Comparison of ENCODE assay signal across 23 mouse cellular contexts in genomic region chr1:188755031-188755430, GRCm38 (mm10).
DNase-seq lines count a peak whose midpoint lies in the region; ATAC-seq and TF ChIP-seq lines count a peak whose summit lies in the region.
"Had no signal": no experiment of that assay in that cellular context is flagged by ENCODE, and none has a peak within 500 bp of the region (broad histone marks: within the 10 kb centered on the region; RNA-seq: fewer than 3 reads in every experiment).

No protein-coding gene starts in this region.

- peak; percentile 1 for DNase-seq in embryonic facial prominence, embryonic 11.5 days (ENCODE audit: low spot score)
- no peak for DNase-seq in embryonic facial prominence, embryonic 10.5 days (ENCODE audit: low spot score)
- DNase-seq in kidney, postnatal 0 days (ENCODE audit: low spot score), result peak; percentile 15
- no peak for DNase-seq in kidney, adult 8-10 months
- DNase-seq in midbrain, embryonic 14.5 days, result peak; percentile 57
- DNase-seq in cerebellum, adult 11 months, result no peak
- DNase-seq: adrenal gland, postnatal 25 days; cerebellum, adult 9-10 months; gastrocnemius, postnatal 10 days; heart, postnatal 14 days; kidney, adult 11 months; kidney, postnatal 14 days; left cerebral cortex, postnatal 4 days; lung, postnatal 10 days; right cerebral cortex, postnatal 25 days; spleen, adult 18-20 months had no signal

- TF ChIP-seq CTCF in kidney, postnatal 0 days (IDR thresholded peaks at IDR 0.05; ENCODE audit: low read depth), result no peak

- no peaks in the 10 kb centered on the region for H3K27me3 ChIP-seq in embryonic facial prominence, embryonic 11.5 days (ENCODE audit: control insufficient read depth, insufficient read depth, low read length)
- no peaks in the 10 kb centered on the region for H3K27me3 ChIP-seq in embryonic facial prominence, embryonic 10.5 days (replicated peaks; ENCODE audit: low read depth, poor library complexity, severe bottlenecking)
- H3K27me3 ChIP-seq in kidney, postnatal 0 days (ENCODE audit: insufficient read depth, low read length), result no peaks in the 10 kb centered on the region
- no peaks in the 10 kb centered on the region for H3K27me3 ChIP-seq in midbrain, embryonic 14.5 days (ENCODE audit: control insufficient read depth, insufficient read depth, low read length)
- no peaks in the 10 kb centered on the region for H3K27me3 ChIP-seq in midbrain, embryonic 16.5 days (ENCODE audit: control insufficient read depth, insufficient read depth, low read depth, low read length)
- H3K27me3 ChIP-seq in intestine, embryonic 16.5 days (replicated peaks; ENCODE audit: control insufficient read depth, insufficient read depth, low read length), result no peaks in the 10 kb centered on the region
- H3K27me3 ChIP-seq: embryonic facial prominence, embryonic 15.5 days; forebrain, embryonic 15.5 days; heart, embryonic 13.5 days; limb, embryonic 15.5 days had no signal

- H3K4me3 ChIP-seq in embryonic facial prominence, embryonic 11.5 days (ENCODE audit: low read depth, low read length), result no peak overlapping the region
- no peak overlapping the region for H3K4me3 ChIP-seq in embryonic facial prominence, embryonic 10.5 days
- no peak overlapping the region for H3K4me3 ChIP-seq in kidney, postnatal 0 days (replicated peaks; ENCODE audit: low read depth, low read length)
- no peak overlapping the region for H3K4me3 ChIP-seq in midbrain, embryonic 14.5 days (replicated peaks; ENCODE audit: low read depth, low read length)
- H3K4me3 ChIP-seq in midbrain, embryonic 16.5 days (ENCODE audit: low read depth, low read length), result no peak overlapping the region
- H3K4me3 ChIP-seq in intestine, embryonic 16.5 days (ENCODE audit: low read length), result no peak overlapping the region
- H3K4me3 ChIP-seq: embryonic facial prominence, embryonic 15.5 days; forebrain, embryonic 15.5 days; heart, embryonic 13.5 days; limb, embryonic 15.5 days had no signal

- no peak overlapping the region for H3K4me2 ChIP-seq in embryonic facial prominence, embryonic 11.5 days (ENCODE audit: low read depth, low read length)
- H3K4me2 ChIP-seq in kidney, postnatal 0 days (ENCODE audit: low read length), result no peak overlapping the region
- H3K4me2 ChIP-seq in midbrain, embryonic 14.5 days (ENCODE audit: low read length), result no peak overlapping the region
- H3K4me2 ChIP-seq in midbrain, embryonic 16.5 days (ENCODE audit: low read length), result no peak overlapping the region
- H3K4me2 ChIP-seq in intestine, embryonic 16.5 days (ENCODE audit: low read depth, low read length), result no peak overlapping the region
- H3K4me2 ChIP-seq: embryonic facial prominence, embryonic 15.5 days; forebrain, embryonic 15.5 days; heart, embryonic 13.5 days; limb, embryonic 15.5 days had no signal

- H3K36me3 ChIP-seq in embryonic facial prominence, embryonic 11.5 days (replicated peaks; ENCODE audit: control insufficient read depth, insufficient read depth, low read depth, low read length), result no peaks in the 10 kb centered on the region
- no peaks in the 10 kb centered on the region for H3K36me3 ChIP-seq in embryonic facial prominence, embryonic 10.5 days (replicated peaks)
- no peaks in the 10 kb centered on the region for H3K36me3 ChIP-seq in kidney, postnatal 0 days (ENCODE audit: insufficient read depth, low read length)
- no peaks in the 10 kb centered on the region for H3K36me3 ChIP-seq in midbrain, embryonic 14.5 days (ENCODE audit: control insufficient read depth, insufficient read depth, low read length)
- H3K36me3 ChIP-seq in midbrain, embryonic 16.5 days (ENCODE audit: control insufficient read depth, insufficient read depth, low read length), result no peaks in the 10 kb centered on the region
- no peaks in the 10 kb centered on the region for H3K36me3 ChIP-seq in intestine, embryonic 16.5 days (ENCODE audit: control insufficient read depth, insufficient read depth, low read length)
- H3K36me3 ChIP-seq: embryonic facial prominence, embryonic 15.5 days; forebrain, embryonic 15.5 days; heart, embryonic 13.5 days; limb, embryonic 15.5 days had no signal

- H3K4me1 ChIP-seq in embryonic facial prominence, embryonic 11.5 days (ENCODE audit: control insufficient read depth, insufficient read depth, low read length), result no peaks in the 10 kb centered on the region
- peaks cover 7% of the 10 kb centered on the region; the same call in 1 of the 2 replicates for H3K4me1 ChIP-seq in embryonic facial prominence, embryonic 10.5 days
- no peaks in the 10 kb centered on the region for H3K4me1 ChIP-seq in kidney, postnatal 0 days (replicated peaks; ENCODE audit: insufficient read depth, low read length)
- no peaks in the 10 kb centered on the region for H3K4me1 ChIP-seq in midbrain, embryonic 14.5 days (ENCODE audit: control insufficient read depth, insufficient read depth, low read length)
- no peaks in the 10 kb centered on the region for H3K4me1 ChIP-seq in midbrain, embryonic 16.5 days (ENCODE audit: control insufficient read depth, insufficient read depth, low read length)
- H3K4me1 ChIP-seq in intestine, embryonic 16.5 days (ENCODE audit: control insufficient read depth, insufficient read depth, low read length), result no peaks in the 10 kb centered on the region
- H3K4me1 ChIP-seq: embryonic facial prominence, embryonic 15.5 days; forebrain, embryonic 15.5 days; heart, embryonic 13.5 days; limb, embryonic 15.5 days had no signal

- no peak overlapping the region for H3K9ac ChIP-seq in embryonic facial prominence, embryonic 11.5 days (replicated peaks; ENCODE audit: low read length)
- H3K9ac ChIP-seq in kidney, postnatal 0 days (ENCODE audit: low read depth, low read length), result no peak overlapping the region
- H3K9ac ChIP-seq in midbrain, embryonic 14.5 days (replicated peaks; ENCODE audit: low read length), result no peak overlapping the region
- H3K9ac ChIP-seq in midbrain, embryonic 16.5 days (ENCODE audit: low read depth, low read length), result no peak overlapping the region
- no peak overlapping the region for H3K9ac ChIP-seq in intestine, embryonic 16.5 days (ENCODE audit: low read depth, low read length)
- H3K9ac ChIP-seq: embryonic facial prominence, embryonic 15.5 days; forebrain, embryonic 15.5 days; heart, embryonic 13.5 days; limb, embryonic 15.5 days; liver, embryonic 14.5 days had no signal

- no peak for ATAC-seq in embryonic facial prominence, embryonic 11.5 days (replicated peaks; ENCODE audit: insufficient number of reproducible peaks, low FRiP score, low TSS enrichment, low read depth)
- ATAC-seq in kidney, postnatal 0 days (replicated peaks; ENCODE audit: low FRiP score, low read depth), result no peak
- no peak for ATAC-seq in midbrain, embryonic 14.5 days (ENCODE audit: low FRiP score, low TSS enrichment)
- no peak for ATAC-seq in midbrain, embryonic 16.5 days
- no peak for ATAC-seq in intestine, embryonic 16.5 days
- ATAC-seq: forebrain, embryonic 15.5 days had no signal

- 62% methylated on average over 15 of the region's 15 CpGs for WGBS in embryonic facial prominence, embryonic 11.5 days
- 69% methylated on average over 15 of the region's 15 CpGs for WGBS in embryonic facial prominence, embryonic 10.5 days
- WGBS in kidney, postnatal 0 days, result 42% methylated on average over 15 of the region's 15 CpGs
- WGBS in midbrain, embryonic 14.5 days, result 45% methylated on average over 15 of the region's 15 CpGs
- WGBS in midbrain, embryonic 16.5 days, result 43% methylated on average over 15 of the region's 15 CpGs
- WGBS in intestine, embryonic 16.5 days, result 64% methylated on average over 15 of the region's 15 CpGs

- no peaks in the 10 kb centered on the region for H3K9me3 ChIP-seq in embryonic facial prominence, embryonic 11.5 days (replicated peaks; ENCODE audit: control insufficient read depth, low read length)
- no peaks in the 10 kb centered on the region for H3K9me3 ChIP-seq in embryonic facial prominence, embryonic 10.5 days
- H3K9me3 ChIP-seq in kidney, postnatal 0 days (replicated peaks; ENCODE audit: low read length), result no peaks in the 10 kb centered on the region
- no peaks in the 10 kb centered on the region for H3K9me3 ChIP-seq in midbrain, embryonic 14.5 days (ENCODE audit: control insufficient read depth, low read length)
- no peaks in the 10 kb centered on the region for H3K9me3 ChIP-seq in midbrain, embryonic 16.5 days (replicated peaks; ENCODE audit: control insufficient read depth, low read length, poor library complexity, severe bottlenecking)
- no peaks in the 10 kb centered on the region for H3K9me3 ChIP-seq in intestine, embryonic 16.5 days (ENCODE audit: control insufficient read depth, low read length)
- H3K9me3 ChIP-seq: embryonic facial prominence, embryonic 15.5 days; forebrain, embryonic 15.5 days; heart, embryonic 13.5 days; limb, embryonic 15.5 days had no signal

- no peak overlapping the region for H3K27ac ChIP-seq in embryonic facial prominence, embryonic 11.5 days (replicated peaks; ENCODE audit: low read depth, low read length)
- no peak overlapping the region for H3K27ac ChIP-seq in embryonic facial prominence, embryonic 10.5 days (replicated peaks)
- H3K27ac ChIP-seq in kidney, postnatal 0 days, result no peak overlapping the region
- no peak overlapping the region for H3K27ac ChIP-seq in midbrain, embryonic 14.5 days (replicated peaks; ENCODE audit: low read depth, low read length)
- no peak overlapping the region for H3K27ac ChIP-seq in midbrain, embryonic 16.5 days (ENCODE audit: low read length)
- H3K27ac ChIP-seq in intestine, embryonic 16.5 days (ENCODE audit: low read length), result no peak overlapping the region
- H3K27ac ChIP-seq: embryonic facial prominence, embryonic 15.5 days; forebrain, embryonic 15.5 days; heart, embryonic 13.5 days; limb, embryonic 15.5 days; liver, embryonic 14.5 days had no signal

Comparison
In these comparisons a context has a peak if more than half of its experiments do, and no peak if none do; other contexts are left out.
1. DNase-seq: peak in embryonic facial prominence, embryonic 11.5 days (single experiment), kidney, postnatal 0 days (single experiment) and midbrain, embryonic 14.5 days (single experiment); none in embryonic facial prominence, embryonic 10.5 days (single experiment), kidney, adult 8-10 months (0 of 2) and cerebellum, adult 11 months (single experiment).